Mouse (Mus musculus): ENCODE measurements around the gene Exd2. TPM values are rescaled to one million over a fixed set of nuclear protein-coding genes. Genes with fewer than 3 reads are reported as not detected.
A peak's percentile ranks its signal among the peaks of the same experiment; 100 is the strongest.

Gene Exd2
- polyA plus RNA-seq, 1 experiment = 1.4 TPM

- Histone ChIP-seq H3K4me1 (peaks cover 21% of the 10 kb centered on the region), H3K36me3 (replicated peaks; ENCODE audit: low read length) (no peaks in the 10 kb centered on the region), H3K9me3 (peaks cover 7% of the 10 kb centered on the region), H3K4me3 (replicated peaks) (peak overlapping the region; percentile 83), H3K27me3 (replicated peaks) (peaks cover 94% of the 10 kb centered on the region)
- TF ChIP-seq GATA1 (IDR thresholded peaks at IDR 0.05; ENCODE audit: borderline replicate concordance, low read length) = no peak
- no peak for TF ChIP-seq FLI1 (IDR thresholded peaks at IDR 0.05; ENCODE audit: low read length)
These were observed 56.9 kb downstream of the Exd2 start for GRCm38 (mm10) chr12:80519621-80520332.

DNA sequence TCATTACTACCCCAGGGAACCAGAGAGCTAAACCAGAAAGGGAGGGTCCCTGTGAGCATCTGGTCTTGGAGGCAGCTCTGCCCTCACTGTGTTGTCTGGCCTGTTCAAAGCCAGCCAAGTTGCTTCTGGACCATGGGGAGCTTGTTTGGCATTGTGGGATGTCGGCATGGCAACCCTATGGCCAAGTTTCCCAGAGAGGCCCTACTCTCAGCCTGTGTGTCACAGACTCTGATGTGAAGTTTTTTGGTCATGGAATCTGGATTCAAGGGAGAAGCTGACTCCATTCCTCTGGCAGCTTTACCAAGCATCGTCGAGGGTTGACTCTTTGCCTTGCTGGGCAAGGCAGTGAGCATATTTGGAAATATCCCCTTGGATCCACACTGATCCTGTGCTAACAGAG lies 59.1 kb downstream of the Exd2 start:
- H3K4me1 ChIP-seq = peaks cover 21% of the 10 kb centered on the region
- peaks cover 7% of the 10 kb centered on the region for H3K9me3 ChIP-seq
- H3K4me3 ChIP-seq (replicated peaks) = no peak overlapping the region
- no peak for TF ChIP-seq GATA1 (IDR thresholded peaks at IDR 0.05; ENCODE audit: borderline replicate concordance, low read length)
- TF ChIP-seq FLI1 (IDR thresholded peaks at IDR 0.05; ENCODE audit: low read length) = no peak
- H3K27me3 ChIP-seq (replicated peaks) = peaks cover 92% of the 10 kb centered on the region
- no peaks in the 10 kb centered on the region for H3K36me3 ChIP-seq (replicated peaks; ENCODE audit: low read length)

GRCm38 (mm10) chr12:80524276-80524921 lies 61.5 kb downstream of the Exd2 start:
- Histone ChIP-seq H3K9me3 (peaks cover 7% of the 10 kb centered on the region), H3K4me3 (replicated peaks) (no peak overlapping the region), H3K4me1 (peaks cover 7% of the 10 kb centered on the region), H3K36me3 (replicated peaks; ENCODE audit: low read length) (no peaks in the 10 kb centered on the region), H3K27me3 (replicated peaks) (peaks cover 88% of the 10 kb centered on the region)
- no peak for TF ChIP-seq GATA1 (IDR thresholded peaks at IDR 0.05; ENCODE audit: borderline replicate concordance, low read length)
- TF ChIP-seq FLI1 (IDR thresholded peaks at IDR 0.05; ENCODE audit: low read length) = no peak

DNA sequence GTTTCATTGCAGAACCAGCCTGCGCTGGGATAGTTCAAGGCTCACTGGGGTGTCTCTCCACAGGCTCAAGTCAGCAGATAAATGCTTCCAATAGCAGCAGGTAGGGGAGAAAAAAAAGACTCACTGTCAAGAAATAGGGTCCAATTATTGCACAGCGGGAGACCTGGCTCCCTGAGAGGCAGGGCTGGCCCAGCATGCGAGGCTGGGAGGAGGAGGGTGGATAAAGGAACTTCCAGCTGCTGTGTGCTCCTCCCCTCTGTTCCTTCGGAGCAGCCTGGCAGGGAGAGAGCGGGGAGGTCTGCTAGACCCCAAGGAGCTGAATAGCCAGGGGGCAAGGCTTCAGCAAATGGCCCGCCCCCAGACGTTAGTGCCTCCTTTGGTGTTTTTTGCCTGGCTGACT lies 62.6 kb downstream of the Exd2 start:
- H3K27me3 ChIP-seq (replicated peaks) = peaks cover 82% of the 10 kb centered on the region
- H3K4me3 ChIP-seq (replicated peaks) = no peak overlapping the region
- no peaks in the 10 kb centered on the region for H3K4me1 ChIP-seq
- TF ChIP-seq GATA1 (IDR thresholded peaks at IDR 0.05; ENCODE audit: borderline replicate concordance, low read length) (no peak), FLI1 (IDR thresholded peaks at IDR 0.05; ENCODE audit: low read length) (no peak)
- H3K9me3 ChIP-seq = peaks cover 7% of the 10 kb centered on the region
- H3K36me3 ChIP-seq (replicated peaks; ENCODE audit: low read length) = no peaks in the 10 kb centered on the region

- peaks cover 81% of the 10 kb centered on the region for H3K27me3 ChIP-seq (replicated peaks)
- H3K36me3 ChIP-seq (replicated peaks; ENCODE audit: low read length) = no peaks in the 10 kb centered on the region
- TF ChIP-seq GATA1 (IDR thresholded peaks at IDR 0.05; ENCODE audit: borderline replicate concordance, low read length) = no peak
- no peak for TF ChIP-seq FLI1 (IDR thresholded peaks at IDR 0.05; ENCODE audit: low read length)
- H3K4me1 ChIP-seq = no peaks in the 10 kb centered on the region
- H3K9me3 ChIP-seq = peaks cover 7% of the 10 kb centered on the region
- no peak overlapping the region for H3K4me3 ChIP-seq (replicated peaks)
These were observed 63.6 kb downstream of the Exd2 start for GRCm38 (mm10) chr12:80526511-80526910.

DNA sequence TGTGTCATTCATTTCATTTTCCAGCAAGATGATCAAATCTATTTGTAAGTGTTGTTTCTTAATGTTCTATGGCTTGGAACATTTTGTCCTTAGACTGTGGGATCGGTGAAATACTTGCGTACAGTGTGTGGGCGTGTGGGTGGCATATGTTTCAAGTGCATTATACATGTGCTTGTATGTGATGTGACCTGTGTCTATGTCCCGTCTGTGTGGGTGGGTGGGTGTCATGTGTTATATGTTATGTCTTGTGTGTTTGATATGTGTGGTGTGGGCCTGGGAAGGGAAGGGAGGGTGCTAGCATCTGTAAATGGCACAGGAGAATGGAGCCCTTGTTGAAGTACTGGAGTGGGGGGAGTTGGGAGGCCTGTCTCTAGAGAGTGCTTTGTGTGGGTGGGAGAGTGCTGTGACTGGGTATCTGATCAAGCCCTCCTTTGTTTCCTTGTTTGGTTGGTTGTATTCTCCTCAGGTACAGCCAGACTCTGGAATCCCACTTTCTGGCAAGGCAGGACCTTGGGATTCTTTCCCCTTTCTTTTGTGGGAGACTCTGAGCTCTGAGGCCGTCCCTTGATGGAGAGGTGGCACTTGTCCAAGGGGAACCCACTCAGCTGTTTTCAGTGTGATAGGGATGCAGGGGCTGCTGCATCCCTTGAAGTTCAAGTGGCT lies 65.0 kb downstream of the Exd2 start:
- TF ChIP-seq GATA1 (IDR thresholded peaks at IDR 0.05; ENCODE audit: borderline replicate concordance, low read length) (no peak), FLI1 (IDR thresholded peaks at IDR 0.05; ENCODE audit: low read length) (no peak)
- Histone ChIP-seq H3K4me1 (no peaks in the 10 kb centered on the region), H3K4me3 (replicated peaks) (no peak overlapping the region), H3K36me3 (replicated peaks; ENCODE audit: low read length) (no peaks in the 10 kb centered on the region), H3K9me3 (peaks cover 7% of the 10 kb centered on the region), H3K27me3 (replicated peaks) (peaks cover 80% of the 10 kb centered on the region)

DNA sequence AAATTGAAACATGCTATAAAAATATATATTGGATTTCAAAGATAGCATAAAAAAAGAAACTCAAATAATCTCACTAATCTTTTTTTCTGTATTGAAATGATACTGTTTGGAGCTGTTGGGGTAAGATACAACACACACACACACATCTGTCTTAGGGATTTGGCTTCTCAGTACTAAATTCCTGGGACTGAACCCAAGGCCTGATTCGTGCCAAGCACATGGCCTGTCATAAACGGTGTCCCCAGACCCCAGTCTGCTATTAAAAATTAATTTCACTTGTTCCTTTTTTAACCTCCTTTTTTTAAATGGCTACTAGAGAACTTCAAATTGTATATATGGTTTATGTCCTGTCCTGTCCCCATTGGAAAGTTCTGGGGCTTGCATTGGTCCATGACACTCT lies 67.2 kb downstream of the Exd2 start:
- Histone ChIP-seq H3K9me3 (no peaks in the 10 kb centered on the region), H3K4me3 (replicated peaks) (no peak overlapping the region), H3K4me1 (no peaks in the 10 kb centered on the region), H3K36me3 (replicated peaks; ENCODE audit: low read length) (no peaks in the 10 kb centered on the region), H3K27me3 (replicated peaks) (peaks cover 84% of the 10 kb centered on the region)
- TF ChIP-seq GATA1 (IDR thresholded peaks at IDR 0.05; ENCODE audit: borderline replicate concordance, low read length) = no peak
- TF ChIP-seq FLI1 (IDR thresholded peaks at IDR 0.05; ENCODE audit: low read length) = no peak

DNA sequence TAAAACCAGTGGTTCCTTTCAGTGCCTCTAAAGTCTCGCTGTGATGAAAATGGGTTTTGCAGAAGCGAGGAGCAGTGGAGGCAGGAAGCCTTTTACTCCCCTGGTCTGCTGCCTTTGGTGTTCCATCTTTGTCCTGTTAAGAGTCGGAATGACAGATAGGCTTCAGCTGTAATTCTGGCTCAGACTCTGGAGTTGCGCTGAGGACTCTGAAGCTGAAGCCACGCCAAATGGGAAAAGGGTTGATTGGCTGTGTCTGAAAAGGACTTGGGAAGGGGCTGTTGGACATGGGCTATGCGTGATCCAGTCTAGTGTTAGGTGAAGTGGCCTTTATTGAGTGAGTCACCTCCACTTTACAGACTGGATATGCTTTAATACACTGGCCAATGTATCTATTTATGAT lies 67.7 kb downstream of the Exd2 start:
- peaks cover 83% of the 10 kb centered on the region for H3K27me3 ChIP-seq (replicated peaks)
- no peaks in the 10 kb centered on the region for H3K4me1 ChIP-seq
- TF ChIP-seq GATA1 (IDR thresholded peaks at IDR 0.05; ENCODE audit: borderline replicate concordance, low read length) (no peak), FLI1 (IDR thresholded peaks at IDR 0.05; ENCODE audit: low read length) (no peak)
- no peak overlapping the region for H3K4me3 ChIP-seq (replicated peaks)
- no peaks in the 10 kb centered on the region for H3K36me3 ChIP-seq (replicated peaks; ENCODE audit: low read length)
- H3K9me3 ChIP-seq = no peaks in the 10 kb centered on the region

- Histone ChIP-seq H3K9me3 (no peaks in the 10 kb centered on the region), H3K4me1 (no peaks in the 10 kb centered on the region), H3K27me3 (replicated peaks) (peaks cover 80% of the 10 kb centered on the region), H3K4me3 (replicated peaks) (no peak overlapping the region), H3K36me3 (replicated peaks; ENCODE audit: low read length) (no peaks in the 10 kb centered on the region)
- TF ChIP-seq GATA1 (IDR thresholded peaks at IDR 0.05; ENCODE audit: borderline replicate concordance, low read length) (no peak), FLI1 (IDR thresholded peaks at IDR 0.05; ENCODE audit: low read length) (no peak)
These were observed 68.7 kb downstream of the Exd2 start for GRCm38 (mm10) chr12:80531585-80531984.

- Histone ChIP-seq H3K4me1 (no peaks in the 10 kb centered on the region), H3K4me3 (replicated peaks) (no peak overlapping the region), H3K27me3 (replicated peaks) (peaks cover 79% of the 10 kb centered on the region), H3K36me3 (replicated peaks; ENCODE audit: low read length) (no peaks in the 10 kb centered on the region), H3K9me3 (no peaks in the 10 kb centered on the region)
- TF ChIP-seq GATA1 (IDR thresholded peaks at IDR 0.05; ENCODE audit: borderline replicate concordance, low read length) (no peak), FLI1 (IDR thresholded peaks at IDR 0.05; ENCODE audit: low read length) (no peak)
These were observed 71.0 kb downstream of the Exd2 start for GRCm38 (mm10) chr12:80533876-80534275.
